Mouse (Mus musculus) gastrocnemius, postnatal 25 days (tissue): ENCODE results near the gene Ccer2. TPM values are rescaled to one million over a fixed set of nuclear protein-coding genes. Genes with fewer than 3 reads are reported as not detected.

Source experiments
- DNase-seq: peaks from one replicate; pipeline ENCODE4 v3.0.0; 2022
- total RNA-seq, 2 experiments: library from RNA; stranded (reverse); gene quantifications; 1 replicate in 1 of 2; 2 replicates in 1 of 2; pipeline ENCODE4 v1.2.3; 2021

Ccer2 gene
- total RNA-seq, 2 experiments from 2014 or later, result not detected

- DNase-seq, result no peak
Measured at GRCm38 (mm10) chr7:28791706-28792105, 35.7 kb downstream of the Ccer2 start.

GRCm38 (mm10) chr7:28792391-28793185, 36.6 kb downstream of the Ccer2 start:
- no peak for DNase-seq

GRCm38 (mm10) chr7:28793834-28794233, 37.9 kb downstream of the Ccer2 start:
- DNase-seq, result no peak

GRCm38 (mm10) chr7:28794496-28794895, 38.5 kb downstream of the Ccer2 start:
- DNase-seq, result no peak

GRCm38 (mm10) chr7:28795832-28796231, 39.9 kb downstream of the Ccer2 start:
- DNase-seq, result no peak

- DNase-seq, result peak; percentile 79
Measured at GRCm38 (mm10) chr7:28796562-28796975, 40.6 kb downstream of the Ccer2 start.

GRCm38 (mm10) chr7:28799994-28800393, 44.0 kb downstream of the Ccer2 start:
- no peak for DNase-seq

- no peak for DNase-seq
Measured at GRCm38 (mm10) chr7:28801451-28801850, 45.5 kb downstream of the Ccer2 start.

GRCm38 (mm10) chr7:28801901-28802670, 46.1 kb downstream of the Ccer2 start:
- peak; percentile 46 for DNase-seq

GRCm38 (mm10) chr7:28802846-28803588, 47.0 kb downstream of the Ccer2 start:
- DNase-seq, result no peak

GRCm38 (mm10) chr7:28803756-28804155, 47.8 kb downstream of the Ccer2 start:
- DNase-seq, result no peak

GRCm38 (mm10) chr7:28806869-28807268, 50.9 kb downstream of the Ccer2 start:
- DNase-seq, result no peak

GRCm38 (mm10) chr7:28807641-28808220, 51.8 kb downstream of the Ccer2 start:
- DNase-seq, result peak; percentile 53

- DNase-seq, result no peak
Measured at GRCm38 (mm10) chr7:28808221-28808941, 52.4 kb downstream of the Ccer2 start, which contains the start of gene Hnrnpl. Gene Hnrnpl (plus strand): TSS chr7:28808541.

Other genes with a start within 250 kb of the Ccer2 start
- not detected for gene Ifnl2, start 245.7 kb upstream of the Ccer2 start, total RNA-seq
- gene Ifnl3, start 233.3 kb upstream of the Ccer2 start, total RNA-seq, result not detected
- not detected for gene Sycn, start 215.3 kb upstream of the Ccer2 start, total RNA-seq
- not detected for gene Nccrp1, start 208.9 kb upstream of the Ccer2 start, total RNA-seq
- gene Samd4b, start 158.0 kb upstream of the Ccer2 start, total RNA-seq, result 10 to 100 TPM in 1 of 2 experiments, 1 to 10 TPM in 1; 9.8 to 14.0 TPM
- 1 to 10 TPM; 3.0 TPM for gene Pak4, start 158.0 kb upstream of the Ccer2 start, total RNA-seq
- not detected for gene Acp7, start 124.8 kb upstream of the Ccer2 start, total RNA-seq
- 1 to 10 TPM in 1 of 2 experiments, under 1 TPM in 1; 0.74 to 1.3 TPM for gene Fbxo27, start 63.3 kb upstream of the Ccer2 start, total RNA-seq
- gene Fbxo17, start 39.4 kb upstream of the Ccer2 start, total RNA-seq, result 1 to 10 TPM; 5.7 to 6.0 TPM
- 10 to 100 TPM; 35.2 to 46.5 TPM for gene Mrps12, start 14.4 kb upstream of the Ccer2 start, total RNA-seq
- 10 to 100 TPM; 13.5 to 15.6 TPM for gene Sars2, start 14.2 kb upstream of the Ccer2 start, total RNA-seq
- gene Sirt2, start 10.6 kb downstream of the Ccer2 start, total RNA-seq, result 10 to 100 TPM; 81.6 to 82.3 TPM
- gene Nfkbib, start 11.3 kb downstream of the Ccer2 start, total RNA-seq, result 10 to 100 TPM; 24.4 to 27.9 TPM
- under 1 TPM; 0.51 to 0.78 TPM for gene Rinl, start 32.8 kb downstream of the Ccer2 start, total RNA-seq
- 100 to 1,000 TPM; 118 to 120 TPM for gene Hnrnpl, start 52.4 kb downstream of the Ccer2 start, total RNA-seq
- gene Ech1, start 69.0 kb downstream of the Ccer2 start, total RNA-seq, result 100 to 1,000 TPM; 185 to 241 TPM
- gene Lgals4, start 77.7 kb downstream of the Ccer2 start, total RNA-seq, result 1 to 10 TPM; 3.2 to 5.4 TPM
- gene Lgals7, start 107.7 kb downstream of the Ccer2 start, total RNA-seq, result not detected
- gene Capn12, start 125.2 kb downstream of the Ccer2 start, total RNA-seq, result under 1 TPM in 1 of 2 experiments, not detected in 1; 0.10 TPM
- gene Actn4, start 206.2 kb downstream of the Ccer2 start, total RNA-seq, result 10 to 100 TPM; 36.7 to 45.8 TPM
- 100 to 1,000 TPM; 116 to 137 TPM for gene Eif3k, start 225.7 kb downstream of the Ccer2 start, total RNA-seq
- under 1 TPM; 0.29 to 0.36 TPM for gene Map4k1, start 225.9 kb downstream of the Ccer2 start, total RNA-seq